Mouse (Mus musculus) brain, embryonic 14.5 days (tissue): ENCODE results near the gene Anxa9.

Experiments used
- CTCF ChIP-seq: fragments of 200-500 bp; IDR thresholded peaks from 2 replicates; pipeline ENCODE4 v1.5.1; 2012; ENCODE audit warnings: inconsistent platforms, mild to moderate bottlenecking, moderate library complexity, borderline replicate concordance; ENCODE audit not compliant: insufficient read depth, insufficient read length; ENCODE audit errors: extremely low read depth
- POLR2A ChIP-seq: fragments of 200-500 bp; IDR thresholded peaks from 2 replicates; pipeline ENCODE4 v1.6.1; 2012; ENCODE audit warnings: mild to moderate bottlenecking, inconsistent platforms, borderline replicate concordance; ENCODE audit not compliant: poor library complexity, insufficient read depth, insufficient read length, severe bottlenecking; ENCODE audit errors: extremely low read depth

- TF ChIP-seq CTCF (peak; percentile 66; the same call in 1 of the 2 replicates), POLR2A (no peak)
Observed at GRCm38 (mm10) chr3:95310968-95311882, 4.2 kb upstream of the Anxa9 start.
